ENCODE assay signal across 11 mouse cellular contexts in the genomic region with DNA sequence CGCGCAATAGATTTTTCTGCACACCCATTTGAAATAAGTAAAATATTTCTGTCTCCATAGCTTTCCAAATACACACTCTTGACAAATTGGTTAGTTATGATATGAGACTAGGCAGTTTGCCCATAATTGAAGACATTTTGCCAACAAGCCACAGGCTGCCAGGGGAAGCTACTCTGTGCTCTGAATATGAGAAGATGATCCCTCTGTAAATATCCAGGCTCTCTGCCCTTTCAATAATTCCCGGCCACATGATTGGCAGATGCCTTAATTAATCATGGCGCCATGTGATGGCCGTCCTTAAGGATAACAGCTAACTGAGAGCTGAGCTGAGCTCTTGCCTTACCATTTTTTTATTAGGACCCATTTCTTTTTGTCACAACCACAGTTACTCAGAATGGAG.
DNase-seq lines count a peak whose midpoint lies in the region; TF ChIP-seq lines count a peak whose summit lies in the region.
"Had no signal": no experiment of that assay in that cellular context is flagged by ENCODE, and none has a peak within 500 bp of the region (broad histone marks: within the 10 kb centered on the region; RNA-seq: fewer than 3 reads in every experiment).

No protein-coding gene starts in this region.

- peak; percentile 21 for DNase-seq in gastrocnemius, adult 2 months
- DNase-seq in gastrocnemius, adult 18-20 months (ENCODE audit: low spot score) = no peak
- DNase-seq in ovary, postnatal 14 days (ENCODE audit: low spot score) = peak; percentile 21
- no peak for DNase-seq in ovary, adult 18-20 months (ENCODE audit: low spot score)
- DNase-seq in heart, postnatal 14 days = peak; percentile 16 to 45
- peak; percentile 9 for DNase-seq in skeletal muscle tissue, adult 2 months (ENCODE audit: low read depth, low spot score)
- no peak for DNase-seq in urinary bladder, postnatal 25 days (ENCODE audit: low spot score)
- DNase-seq in embryo, embryonic 11 days = no peak
- DNase-seq: kidney, postnatal 36 days; right cerebral cortex, postnatal 25 days; thymus, postnatal 25 days had no signal

- intact Hi-C loops in gastrocnemius, adult 2 months (cut with DNase I) = no loop called here
- intact Hi-C loops in heart, postnatal 14 days (cut with DNase I) = no loop called here

- H3K4me3 ChIP-seq in gastrocnemius, adult 2 months = no peak overlapping the region

- no peak for TF ChIP-seq CTCF in gastrocnemius, adult 2 months (IDR thresholded peaks at IDR 0.05)

- no peak overlapping the region for H3K27ac ChIP-seq in gastrocnemius, adult 2 months

Comparison
In these comparisons a context has a peak if more than half of its experiments do, and no peak if none do; other contexts are left out.
1. DNase-seq: peak in gastrocnemius, adult 2 months (single experiment), ovary, postnatal 14 days (single experiment), heart, postnatal 14 days (2 of 2) and skeletal muscle tissue, adult 2 months (single experiment); none in gastrocnemius, adult 18-20 months (single experiment), ovary, adult 18-20 months (single experiment), urinary bladder, postnatal 25 days (single experiment) and embryo, embryonic 11 days (single experiment).